8 mouse cellular contexts compared by ENCODE assay signal in the genomic region with DNA sequence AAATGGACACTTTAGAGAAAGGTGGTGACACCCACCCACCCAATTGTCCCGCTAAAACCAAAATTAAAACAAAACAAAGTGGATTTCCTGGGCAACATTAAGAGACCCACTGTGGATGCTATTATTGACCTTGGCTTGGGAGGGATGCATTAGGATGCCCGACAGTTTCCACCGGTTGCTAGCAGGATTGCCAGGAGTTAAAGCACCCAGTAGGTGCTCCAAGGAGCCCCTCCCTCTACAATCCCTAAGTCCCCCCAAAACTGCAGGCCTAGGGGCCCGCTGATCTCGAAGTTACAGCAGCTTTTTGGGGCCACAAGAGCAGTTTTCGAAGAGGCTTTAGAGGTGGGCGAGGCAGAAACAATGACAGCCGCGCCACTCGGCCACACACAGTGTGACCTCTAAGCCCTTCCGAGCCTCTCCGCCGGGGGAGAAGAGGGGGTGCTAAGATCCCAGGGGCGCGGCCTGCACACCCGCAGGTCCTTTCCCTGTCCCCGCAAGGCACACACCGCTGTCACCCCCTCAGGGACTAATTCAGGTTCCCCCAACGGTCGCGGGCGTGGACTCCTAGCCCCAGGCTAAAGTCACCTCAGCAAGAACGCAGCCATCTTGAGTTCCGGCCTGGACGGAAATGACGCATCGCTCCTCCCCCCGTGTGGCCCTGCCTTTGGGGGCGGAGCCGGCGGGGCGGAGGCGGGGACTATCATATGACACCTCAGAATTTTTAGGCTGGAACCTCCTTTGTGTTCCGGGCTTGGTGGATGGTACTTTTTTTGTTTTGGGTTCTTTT. TPM values are rescaled to one million over a fixed set of nuclear protein-coding genes. Genes with fewer than 3 reads are reported as not detected.
DNase-seq lines count a peak whose midpoint lies in the region; ATAC-seq lines count a peak whose summit lies in the region.

Gene Sdhc (minus strand): TSS at position 630 of the 787 bp plus-strand sequence.
Gene Mpz (plus strand): TSS at position 738 of the 787 bp plus-strand sequence.

- peak within 1 kb of the TSS; percentile 81 for H3K4me3 ChIP-seq in hindbrain, embryonic 16.5 days (ENCODE audit: low read length)
- peak within 1 kb of the TSS; percentile 99 for H3K4me3 ChIP-seq in macrophage (ENCODE audit: inconsistent target)

- H3K27me3 ChIP-seq in hindbrain, embryonic 16.5 days (replicated peaks; ENCODE audit: control insufficient read depth, insufficient read depth, low read length) = no peaks in the 10 kb centered on the region; the same call in 1 of the 2 replicates

- H3K27ac ChIP-seq in hindbrain, embryonic 16.5 days (ENCODE audit: low read depth, low read length) = peak within 1 kb of the TSS; percentile 89
- H3K27ac ChIP-seq in macrophage = peak within 1 kb of the TSS; percentile 88

- peak; percentile 86 for DNase-seq in WW6 (ENCODE audit: low read depth, low spot score)
- peak; percentile 85 to 92 for DNase-seq in cerebellum, postnatal 4 days (ENCODE audit: low spot score in 2 of 2)
- DNase-seq in gastrocnemius, adult 18-20 months (ENCODE audit: low spot score) = peak; percentile 97
- DNase-seq in left cerebral cortex, adult 18-20 months (ENCODE audit: low spot score in 2 of 2) = peak; percentile 93 to 95
- DNase-seq in right cerebral cortex, adult 18-20 months = peak; percentile 95
- peak; percentile 78 for DNase-seq in urinary bladder, postnatal 10 days (ENCODE audit: low spot score)

- H3K36me3 ChIP-seq in hindbrain, embryonic 16.5 days (ENCODE audit: control insufficient read depth, insufficient read depth, low read length) = no peaks in the 10 kb centered on the region
- peaks cover 11% of the 10 kb centered on the region; the same call in 1 of the 2 replicates for H3K36me3 ChIP-seq in macrophage (ENCODE audit: inconsistent target)

- peaks cover 52% of the 10 kb centered on the region for H3K79me2 ChIP-seq in macrophage (ENCODE audit: inconsistent target)

- H3K4me1 ChIP-seq in hindbrain, embryonic 16.5 days (ENCODE audit: control insufficient read depth, insufficient read depth, low read depth, low read length) = peaks cover 18% of the 10 kb centered on the region

- peak within 1 kb of the TSS; percentile 91 for H3K4me2 ChIP-seq in hindbrain, embryonic 16.5 days (ENCODE audit: low read length)

- peak; percentile 97 for ATAC-seq in hindbrain, embryonic 16.5 days

- peak within 1 kb of the TSS; percentile 90 for H3K9ac ChIP-seq in hindbrain, embryonic 16.5 days (ENCODE audit: low read depth, low read length)

- under 1% methylated on average over 31 of the region's 34 CpGs for WGBS in hindbrain, embryonic 16.5 days
- WGBS in macrophage (ENCODE audit: missing documents) = under 1% methylated on average over 34 of the region's 34 CpGs

- H3K9me3 ChIP-seq in hindbrain, embryonic 16.5 days (ENCODE audit: control insufficient read depth, low read length) = no peaks in the 10 kb centered on the region

RNA-seq across cellular contexts. Expression of gene Sdhc, which starts in this region (rescaled TPM):
- total RNA-seq in gastrocnemius, adult 18-20 months (2021) = 100 to 1,000 TPM; 667 to 772 TPM
- 316 and 354 TPM in 2 replicates for polyA plus RNA-seq in hindbrain, embryonic 16.5 days (2015; fragmentation: Nextera tagmentation; extraction: Ambion mirVana)
- total RNA-seq in left cerebral cortex, adult 18-20 months (2021) = 100 to 1,000 TPM; 195 to 207 TPM
- 10 to 100 TPM in 13 of 26 experiments, 1 to 10 TPM in 13; 2.4 to 22.3 (median 9.5) TPM for total RNA-seq in macrophage (2018; cell fraction: chromatin; rRNA removed)
- total RNA-seq in macrophage (2018; cell fraction: cytosol; rRNA removed) = 100 to 1,000 TPM in 21 of 26 experiments, 10 to 100 TPM in 5; 89.9 to 124 (median 112) TPM
- 10 to 100 TPM; 11.5 to 60.4 (median 34.4) TPM for total RNA-seq in macrophage (2018; cell fraction: nucleus; rRNA removed)
- polyA plus RNA-seq in macrophage (2018) = 81.5 to 101 TPM (median 100 TPM) in 3 replicates

RNA-seq across cellular contexts. Expression of gene Mpz, which starts in this region (rescaled TPM):
- 10 to 100 TPM; 28.7 to 29.5 TPM for total RNA-seq in gastrocnemius, adult 18-20 months (2021)
- polyA plus RNA-seq in hindbrain, embryonic 16.5 days (2015; fragmentation: Nextera tagmentation; extraction: Ambion mirVana) = 4.7 and 5.3 TPM in 2 replicates
- total RNA-seq in left cerebral cortex, adult 18-20 months (2021) = not detected
- total RNA-seq in macrophage (2018; cell fraction: chromatin; rRNA removed) = not detected
- under 1 TPM in 18 of 26 experiments, not detected in 8; 0.03 to 0.34 (median 0.10) TPM for total RNA-seq in macrophage (2018; cell fraction: cytosol; rRNA removed)
- total RNA-seq in macrophage (2018; cell fraction: nucleus; rRNA removed) = not detected
- 0.25 TPM in 1 of 3 replicates, not detected in the others for polyA plus RNA-seq in macrophage (2018)

Comparison
In these comparisons a context has a peak if more than half of its experiments do, and no peak if none do; other contexts are left out.
1. Peak in every context shown above with its lines: DNase-seq, ATAC-seq, H3K4me3 ChIP-seq and H3K27ac ChIP-seq.
2. RNA of gene Mpz (total RNA-seq): 28.7 to 29.5 TPM in gastrocnemius, adult 18-20 months; not detected in left cerebral cortex, adult 18-20 months; every median in the first group is over 10 times any median in the second.